Mouse (Mus musculus) CH12.LX (cell line): Measurements from ENCODE around the gene Ccdc152.

Source experiments
- BHLHE40 ChIP-seq: IDR thresholded peaks from 2 replicates; pipeline ENCODE4 v1.6.1; 2011; ENCODE audit warnings: mild to moderate bottlenecking, low read depth, low read length, improper control_type of control experiment
- CHD1 ChIP-seq: IDR thresholded peaks from 2 replicates; pipeline ENCODE4 v1.6.1; 2012; ENCODE audit warnings: low read depth, low read length, improper control_type of control experiment, inconsistent platforms
- CTCF ChIP-seq, 2 experiments: IDR thresholded peaks in 1 of 2; conservative IDR thresholded peaks in 1 of 2; 2 replicates each; pipeline ENCODE4 v1.5.1; 2011 to 2012; ENCODE audit warnings: low read depth in 2 of 2, low read length in 2 of 2, improper control_type of control experiment in 1 of 2, inconsistent platforms in 1 of 2, mild to moderate bottlenecking in 1 of 2, moderate library complexity in 1 of 2
- MYC ChIP-seq: IDR thresholded peaks from 2 replicates; pipeline ENCODE4 v1.6.1; 2011; ENCODE audit warnings: low read depth, mild to moderate bottlenecking, improper control_type of control experiment, low read length
- NRF1 ChIP-seq: IDR thresholded peaks from 2 replicates; pipeline ENCODE4 v1.6.1; 2014; ENCODE audit warnings: low read depth, mild to moderate bottlenecking, inconsistent platforms, low read length, improper control_type of control experiment, moderate library complexity
- RAD21 ChIP-seq: IDR thresholded peaks from 2 replicates; pipeline ENCODE4 v1.6.1; 2011; ENCODE audit warnings: low read depth, mild to moderate bottlenecking, low read length, improper control_type of control experiment, moderate library complexity
- ZMIZ1 ChIP-seq: IDR thresholded peaks from 2 replicates; pipeline ENCODE4 v1.6.1; 2012; ENCODE audit warnings: low read depth, mild to moderate bottlenecking, inconsistent platforms, low read length, improper control_type of control experiment
- ZNF384 ChIP-seq: IDR thresholded peaks from 2 replicates; pipeline ENCODE4 v1.6.1; 2012; ENCODE audit warnings: low read depth, low read length, improper control_type of control experiment, inconsistent platforms

- TF ChIP-seq NRF1 (no peak), CTCF (conservative IDR thresholded peaks at IDR 0.05 in 1 of 2, IDR thresholded peaks at IDR 0.05 in 1 of 2; ENCODE audit: low read depth in 2 of 2, low read length in 2 of 2) (no peak), ZMIZ1 (no peak), CHD1 (no peak), BHLHE40 (no peak), MYC (no peak), ZNF384 (no peak), RAD21 (no peak)
These were observed 24.1 kb downstream of the Ccdc152 start for GRCm38 (mm10) chr15:3279242-3279641.
